22 mouse cellular contexts compared by ENCODE assay signal in the genomic region with DNA sequence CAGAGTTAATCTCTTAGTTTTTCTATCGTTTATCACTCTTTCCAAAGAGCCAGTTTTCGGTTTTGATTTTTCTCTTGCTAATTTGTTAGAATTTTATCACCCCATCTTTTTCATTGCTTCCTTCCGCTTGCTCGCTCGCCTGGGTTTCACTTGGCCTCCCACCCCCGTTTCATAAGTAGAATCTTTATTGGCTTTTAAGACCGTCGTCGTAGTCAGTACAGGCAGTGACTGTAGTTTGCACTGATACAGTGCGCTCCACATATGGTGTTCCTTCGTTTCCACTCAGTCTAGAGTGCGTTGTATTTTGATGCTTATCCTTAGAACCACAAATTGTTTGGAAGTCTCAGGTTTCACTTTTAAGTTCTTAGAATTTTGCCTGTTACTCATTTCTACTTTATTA. TPM values are rescaled to one million over a fixed set of nuclear protein-coding genes. Genes with fewer than 3 reads are reported as not detected.
DNase-seq lines count a peak whose midpoint lies in the region; ATAC-seq and TF ChIP-seq lines count a peak whose summit lies in the region.
"Had no signal": no experiment of that assay in that cellular context is flagged by ENCODE, and none has a peak within 500 bp of the region (broad histone marks: within the 10 kb centered on the region; RNA-seq: fewer than 3 reads in every experiment).

No protein-coding gene starts in this region.

- no peak for ATAC-seq in erythroid progenitor cell, adult 5-6 weeks (replicated peaks; ENCODE audit: low FRiP score, poor library complexity, severe bottlenecking)
- ATAC-seq: forebrain, embryonic 14.5 days; forebrain, postnatal 0 days; intestine, embryonic 16.5 days had no signal

- H3K4me3 ChIP-seq in embryonic fibroblast, embryonic 13.5 days (ENCODE audit: insufficient read depth, low read length): no peak overlapping the region
- H3K4me3 ChIP-seq: embryonic facial prominence, embryonic 12.5 days; gastrocnemius, adult 2 months; hindbrain, embryonic 12.5 days; hindbrain, embryonic 15.5 days had no signal

- no peak for TF ChIP-seq POLR2A in embryonic fibroblast, embryonic 13.5 days (IDR thresholded peaks at IDR 0.05; ENCODE audit: low read depth, low read length)

- DNase-seq in 416B (ENCODE audit: low read depth): peak; percentile 55
- peak; percentile 41 for DNase-seq in CD4-positive, CD25-positive, alpha-beta regulatory T cell, adult 2 months (ENCODE audit: low read depth, low spot score)
- DNase-seq in Muller cell, postnatal 12 days (ENCODE audit: inconsistent ontology term): no peak
- DNase-seq in thymus, postnatal 14 days: no peak
- DNase-seq: adrenal gland, adult 8-10 months; adrenal gland, postnatal 25 days; B cell, adult 2 months; cerebellum, adult 18-20 months; cerebellum, adult 9-10 months; cerebellum, postnatal 14 days; forebrain, postnatal 0 days; gastrocnemius, adult 2 months; gastrocnemius, postnatal 14 days; heart, adult 11 months; kidney, adult 18-20 months had no signal

- H3K27ac ChIP-seq in embryonic fibroblast, embryonic 13.5 days (ENCODE audit: insufficient read depth, low read length): 0 out of 2 replicates have a peak overlapping the region, but pooled peaks have one; percentile 32
- H3K27ac ChIP-seq: embryonic facial prominence, embryonic 12.5 days; gastrocnemius, adult 2 months; hindbrain, embryonic 12.5 days; hindbrain, embryonic 15.5 days had no signal

- peaks cover 2% of the 10 kb centered on the region; the same call in 1 of the 2 replicates for H3K4me1 ChIP-seq in embryonic fibroblast, embryonic 13.5 days (ENCODE audit: control insufficient read depth, insufficient read depth, low read length)
- H3K4me1 ChIP-seq: embryonic facial prominence, embryonic 12.5 days; hindbrain, embryonic 12.5 days; hindbrain, embryonic 15.5 days had no signal

- no peak for TF ChIP-seq CTCF in embryonic fibroblast, embryonic 13.5 days (IDR thresholded peaks at IDR 0.05; ENCODE audit: borderline replicate concordance, insufficient read depth, low read length)

RNA-seq across cellular contexts. Expression of a gene that starts 8.8 kb away (rescaled TPM):
- 427 and 623 TPM in 2 replicates for polyA plus RNA-seq in embryonic fibroblast, embryonic 13.5 days (2011; ENCODE audit: insufficient read length, low read depth, missing spikeins)
- 32.4 and 36.0 TPM in 2 replicates for total RNA-seq in erythroid progenitor cell, adult 5-6 weeks (2015; ENCODE audit: low replicate concordance)
- 14.5 and 16.3 TPM in 2 replicates for total RNA-seq in erythroid progenitor cell, adult 5-6 weeks (2017; ENCODE audit: low replicate concordance)

RNA-seq across cellular contexts. Expression of a gene that starts 12.9 kb away (rescaled TPM):
- polyA plus RNA-seq in embryonic fibroblast, embryonic 13.5 days (2011; ENCODE audit: insufficient read length, low read depth, missing spikeins): 96.4 and 104 TPM in 2 replicates
- 59.5 and 60.5 TPM in 2 replicates for total RNA-seq in erythroid progenitor cell, adult 5-6 weeks (2015; ENCODE audit: low replicate concordance)
- total RNA-seq in erythroid progenitor cell, adult 5-6 weeks (2017; ENCODE audit: low replicate concordance): 97.0 and 126 TPM in 2 replicates

RNA-seq across cellular contexts. Expression of a gene that starts 13.1 kb away (rescaled TPM):
- polyA plus RNA-seq in embryonic fibroblast, embryonic 13.5 days (2011; ENCODE audit: insufficient read length, low read depth, missing spikeins): 30.9 and 42.8 TPM in 2 replicates
- total RNA-seq in erythroid progenitor cell, adult 5-6 weeks (2015; ENCODE audit: low replicate concordance): 302 and 312 TPM in 2 replicates
- 397 and 477 TPM in 2 replicates for total RNA-seq in erythroid progenitor cell, adult 5-6 weeks (2017; ENCODE audit: low replicate concordance)

RNA-seq across cellular contexts. Expression of a gene that starts 51.4 kb away (rescaled TPM):
- polyA plus RNA-seq in embryonic fibroblast, embryonic 13.5 days (2011; ENCODE audit: insufficient read length, low read depth, missing spikeins): 57.3 and 70.6 TPM in 2 replicates
- total RNA-seq in erythroid progenitor cell, adult 5-6 weeks (2015; ENCODE audit: low replicate concordance): 50.7 and 61.6 TPM in 2 replicates
- 42.7 and 49.0 TPM in 2 replicates for total RNA-seq in erythroid progenitor cell, adult 5-6 weeks (2017; ENCODE audit: low replicate concordance)

Comparison
In these comparisons a context has a peak if more than half of its experiments do, and no peak if none do; other contexts are left out.
1. DNase-seq: peak in 416B (single experiment) and CD4-positive, CD25-positive, alpha-beta regulatory T cell, adult 2 months (single experiment); none in Muller cell, postnatal 12 days (single experiment) and thymus, postnatal 14 days (single experiment).